Mouse (Mus musculus): ENCODE measurements around the gene Slc39a2.
"Not testable (repeated sequence)": the region's sequence is repeated elsewhere in the genome, so short reads cannot be mapped to it uniquely, and the experiment has no call there.

Gene Slc39a2

DNA sequence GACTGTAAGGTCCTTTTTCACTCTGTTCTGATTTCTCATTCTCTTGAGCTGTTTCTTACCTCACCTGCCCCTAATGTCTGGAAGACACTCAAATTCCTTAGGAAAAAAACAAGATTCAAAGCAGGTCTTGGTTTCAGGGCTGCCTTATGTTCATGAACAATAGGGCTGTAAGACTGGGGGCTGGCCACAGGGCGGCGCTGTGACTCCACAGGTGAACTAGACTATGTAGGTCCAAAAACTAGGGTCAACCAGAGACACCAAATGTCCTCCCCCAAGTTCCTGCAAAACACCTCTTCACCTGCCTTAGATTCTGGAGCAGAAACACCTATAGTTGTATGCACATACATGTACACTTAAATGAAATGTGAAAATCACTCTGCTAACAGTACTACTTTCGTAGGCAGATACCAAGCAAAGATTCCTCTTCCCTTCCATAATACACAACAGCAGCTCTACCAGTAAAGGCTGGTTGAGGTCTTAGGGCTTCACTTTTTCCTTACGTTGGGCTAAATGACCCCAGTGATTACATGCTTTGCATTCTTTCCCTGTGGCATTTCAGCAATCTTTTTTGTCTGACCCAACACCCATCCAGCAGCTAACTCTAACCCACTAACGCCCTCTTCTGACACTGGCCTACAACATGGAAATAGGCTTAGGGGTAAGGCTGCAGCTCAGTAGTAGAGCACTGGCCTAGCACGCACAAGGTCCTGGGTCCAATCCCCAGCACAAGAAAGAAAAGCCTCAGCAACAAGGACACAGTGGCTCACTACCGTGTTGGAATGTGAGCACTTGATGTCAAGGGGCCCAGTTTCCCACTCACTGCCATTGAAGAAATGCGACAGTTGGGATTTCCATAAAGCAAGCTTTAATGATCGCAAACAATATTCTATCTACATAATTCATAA is 10.4 kb downstream of the Slc39a2 start:
- peak; percentile 77 for DNase-seq (ENCODE audit: low read depth)

DNA sequence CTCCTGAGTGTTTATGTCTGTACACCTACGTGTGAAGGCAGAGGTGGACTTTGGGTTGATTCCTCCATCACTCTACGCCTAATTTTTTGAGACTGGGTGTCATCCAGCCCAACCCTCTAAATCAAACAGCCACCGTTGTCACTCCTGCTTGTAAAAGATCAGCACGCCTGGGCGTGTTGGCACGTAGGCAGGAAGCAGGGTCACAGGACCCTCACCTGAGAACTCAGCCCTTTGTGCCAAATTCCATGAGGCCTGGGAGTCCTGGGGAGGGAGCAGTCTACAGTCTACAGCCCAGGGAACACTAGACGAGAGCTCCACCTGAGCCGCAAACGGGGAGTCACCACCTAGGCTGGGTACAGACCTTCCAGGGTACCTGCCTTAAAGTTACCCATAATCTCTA is 11.1 kb downstream of the Slc39a2 start:
- no peak for DNase-seq (ENCODE audit: low read depth)

DNA sequence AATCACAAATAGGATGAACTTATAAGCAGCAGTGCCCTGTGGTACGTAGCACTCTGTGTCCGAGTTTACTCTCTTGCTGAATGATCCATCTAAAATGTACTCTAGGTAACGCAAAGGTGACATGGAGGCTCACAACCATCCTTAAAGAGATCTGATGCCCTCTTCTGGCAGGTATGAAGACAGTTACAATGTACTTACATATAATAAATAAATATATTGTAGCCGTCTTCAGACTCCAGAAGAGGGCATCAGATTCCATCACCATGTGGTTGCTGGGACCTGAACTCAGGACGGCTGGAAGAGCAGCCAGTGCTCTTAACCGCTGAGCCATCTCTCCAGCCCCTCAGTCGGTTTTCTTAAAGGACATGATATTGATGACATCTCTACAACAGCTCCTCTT is 12.0 kb downstream of the Slc39a2 start:
- peak; percentile 11 for DNase-seq (ENCODE audit: low read depth)

GRCm38 (mm10) chr14:51906102-51906501 is 13.4 kb downstream of the Slc39a2 start:
- DNase-seq (ENCODE audit: low read depth) = no peak

- no peak for DNase-seq (ENCODE audit: low read depth)
Observed at GRCm38 (mm10) chr14:51911301-51911700, 18.6 kb downstream of the Slc39a2 start.

GRCm38 (mm10) chr14:51912391-51913061 is 19.8 kb downstream of the Slc39a2 start:
- no peak for DNase-seq (ENCODE audit: low read depth)

DNA sequence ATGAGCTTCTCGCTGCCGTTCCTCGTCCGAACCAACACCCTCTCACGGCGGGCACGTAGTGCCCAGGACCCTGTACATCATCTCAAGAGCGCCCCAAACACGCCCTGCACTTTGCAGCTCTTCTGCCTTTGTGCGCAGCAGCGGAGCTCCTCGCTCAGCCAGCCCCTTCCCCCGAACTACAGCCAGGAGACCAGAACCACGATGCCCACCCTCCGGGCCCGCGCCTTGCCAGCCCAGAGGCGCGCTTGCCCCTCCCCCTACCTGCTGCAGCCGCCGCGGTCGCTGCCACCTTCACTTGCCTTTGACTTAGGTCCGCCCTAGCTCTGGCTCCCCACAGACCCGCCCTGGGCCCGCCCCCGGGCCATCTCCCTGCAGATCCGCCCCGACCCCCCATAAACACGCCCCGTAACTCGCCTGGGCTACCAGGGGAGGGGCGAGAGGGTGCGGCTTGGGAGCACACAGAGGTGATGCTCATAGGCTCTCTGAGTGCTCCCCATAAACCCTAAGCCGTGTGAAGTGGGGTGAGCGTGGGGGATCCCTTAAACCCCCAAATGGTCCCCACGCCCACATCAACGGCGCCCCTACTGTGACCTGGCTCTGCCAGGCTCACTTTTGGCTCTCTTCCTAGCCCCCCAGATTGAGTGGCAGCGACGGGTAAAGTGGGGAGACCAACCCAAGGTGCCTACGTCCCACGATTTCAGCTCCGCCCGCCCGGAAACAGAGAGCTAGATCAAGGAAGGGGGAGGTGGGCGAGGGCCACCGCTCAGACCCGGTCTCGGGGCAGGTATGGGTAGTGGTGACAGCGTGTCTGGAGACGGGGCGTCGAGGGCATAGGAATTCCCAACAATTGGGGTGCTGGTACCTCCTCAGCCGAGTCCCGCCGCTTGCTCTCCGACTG is 20.6 kb downstream of the Slc39a2 start:
- no peak for DNase-seq (ENCODE audit: low read depth)

DNA sequence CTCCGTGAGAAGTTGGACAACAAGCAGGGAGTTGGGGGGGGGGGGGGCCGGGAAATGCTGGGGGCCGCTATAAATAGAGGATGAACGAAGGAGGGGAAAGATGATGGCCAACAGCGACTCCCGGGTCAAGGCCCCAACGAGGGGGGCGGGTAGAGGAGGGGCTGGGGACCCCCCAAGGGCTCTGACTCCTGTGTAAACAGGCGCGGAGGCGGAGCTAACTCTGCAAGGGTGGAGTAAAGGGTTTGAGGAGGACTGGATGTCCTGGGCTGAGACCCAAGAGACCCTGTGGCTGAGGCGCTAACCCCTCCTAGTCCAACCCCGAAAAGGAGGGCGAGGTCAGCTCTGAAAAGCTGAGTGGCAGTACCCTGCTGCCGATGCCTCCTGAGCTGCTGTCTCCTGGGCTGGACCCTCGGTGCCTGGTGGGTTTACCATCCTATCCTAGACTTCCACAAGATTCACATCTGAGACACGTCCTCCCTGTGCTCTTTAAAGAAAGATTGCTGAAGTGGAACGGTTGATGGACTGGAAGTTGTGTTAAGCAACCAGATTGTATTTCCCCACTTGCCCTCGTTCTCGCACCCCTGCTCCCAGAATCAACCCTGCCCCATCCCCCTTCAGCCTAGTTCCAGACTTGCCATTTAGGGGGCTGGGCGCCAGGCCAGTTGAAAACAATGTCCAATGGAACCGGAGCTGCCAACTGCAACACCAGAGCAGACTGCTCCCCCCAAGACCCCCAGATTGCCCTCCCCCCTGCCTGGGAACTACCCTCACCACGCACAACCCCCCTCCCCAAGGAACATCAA is 21.5 kb downstream of the Slc39a2 start, which contains the start of gene Ndrg2:
Gene Ndrg2 (minus strand): TSS at position 199 of the 803 bp plus-strand sequence.
- peak; percentile 7 for DNase-seq (ENCODE audit: low read depth)

DNA sequence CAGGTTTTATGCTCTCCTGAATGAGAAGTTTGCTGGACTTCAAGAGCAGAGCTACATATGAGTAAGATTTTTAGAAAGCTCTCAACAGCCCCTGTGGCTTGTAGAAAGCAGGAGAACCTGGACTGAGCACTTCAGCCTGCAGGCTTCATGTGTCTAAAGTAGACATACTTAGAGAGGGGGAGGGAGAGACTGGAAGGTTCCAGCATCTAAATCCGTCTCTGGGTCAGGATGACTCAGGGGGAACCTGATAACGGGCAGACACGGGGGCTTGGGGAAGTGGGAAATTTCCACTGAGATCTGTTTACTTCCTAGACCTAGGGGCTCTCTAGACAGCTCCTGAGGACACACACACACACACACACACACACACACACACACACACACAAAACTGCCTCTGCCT is 22.3 kb downstream of the Slc39a2 start:
- peak; percentile 20 for DNase-seq (ENCODE audit: low read depth)

DNA sequence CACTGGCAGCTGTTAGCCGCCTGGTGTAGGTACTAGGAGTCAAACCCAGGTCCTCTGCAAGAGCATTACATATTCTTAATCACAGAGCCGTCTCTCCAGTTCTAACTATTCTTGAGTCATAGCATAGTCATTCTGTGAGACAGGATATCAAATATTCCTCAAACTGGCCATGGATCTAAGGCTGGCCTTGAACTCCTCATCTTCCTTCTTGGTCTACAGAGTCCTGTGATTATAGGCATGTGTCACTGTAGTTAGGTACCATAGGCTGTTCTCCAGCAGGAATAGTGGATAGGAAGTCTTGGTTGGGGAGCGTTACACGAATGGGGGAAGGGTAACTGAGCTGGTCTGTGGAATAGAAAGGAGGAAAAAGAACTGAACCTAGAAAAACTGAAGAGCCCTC is 23.9 kb downstream of the Slc39a2 start:
- no peak for DNase-seq (ENCODE audit: low read depth)

GRCm38 (mm10) chr14:51918125-51918524 is 25.4 kb downstream of the Slc39a2 start, which contains the start of gene Tppp2:
Gene Tppp2, plus strand, starts transcription at chr14:51918425.
- no peak for DNase-seq (ENCODE audit: low read depth)

- no peak for DNase-seq (ENCODE audit: low read depth)
Observed at GRCm38 (mm10) chr14:51918966-51919365, 26.3 kb downstream of the Slc39a2 start.

GRCm38 (mm10) chr14:51921759-51922570 is 29.3 kb downstream of the Slc39a2 start:
- DNase-seq (ENCODE audit: low read depth) = no peak

GRCm38 (mm10) chr14:51922571-51922865 is 29.8 kb downstream of the Slc39a2 start, which contains the start of gene Rnase13:
Gene Rnase13, minus strand, starts transcription at chr14:51922773.
- DNase-seq (ENCODE audit: low read depth) = no peak

DNA sequence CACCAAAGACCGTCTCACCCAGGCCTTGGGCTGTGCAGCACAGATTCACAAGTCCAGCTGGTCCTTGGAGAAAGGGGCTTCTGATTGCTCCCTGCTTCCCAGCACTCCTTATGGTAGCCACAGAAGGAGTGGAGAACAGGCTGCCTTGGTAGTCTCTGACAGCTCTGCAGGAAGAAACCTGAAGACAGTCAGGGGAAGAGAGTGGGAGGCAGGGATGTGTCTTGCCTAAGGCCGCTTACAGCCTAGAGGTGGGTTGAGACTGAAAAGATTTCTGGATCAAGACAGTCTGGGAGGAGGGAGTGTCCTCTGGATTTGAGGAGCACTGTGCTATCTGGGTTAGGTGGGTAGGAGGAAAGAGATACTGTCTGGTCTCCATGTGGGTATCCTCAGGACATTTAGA is 30.2 kb downstream of the Slc39a2 start:
- no peak for DNase-seq (ENCODE audit: low read depth)

GRCm38 (mm10) chr14:51923492-51923891 is 30.8 kb downstream of the Slc39a2 start:
- DNase-seq (ENCODE audit: low read depth) = no peak

DNA sequence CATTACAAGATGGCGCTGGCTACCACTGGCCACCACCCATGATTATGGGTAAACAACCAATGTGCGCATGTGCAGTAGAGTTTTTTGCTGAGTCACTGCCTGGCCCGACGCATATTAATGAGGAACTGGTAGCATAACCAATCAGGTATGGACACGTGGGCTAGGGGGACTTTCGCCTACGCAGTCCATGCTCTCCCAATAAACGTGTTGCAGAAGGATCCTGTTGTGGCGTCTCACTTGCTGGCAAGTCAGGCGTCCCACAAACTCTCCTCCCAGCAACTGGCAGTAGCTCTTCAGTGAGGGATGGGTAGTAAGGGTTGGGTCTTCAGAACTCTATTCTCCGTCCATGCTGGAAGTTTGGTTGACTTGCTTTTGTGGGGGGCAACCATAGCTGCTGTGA is 34.2 kb downstream of the Slc39a2 start:
- DNase-seq (ENCODE audit: low read depth) = not testable (repeated sequence)

- peak; percentile 44 for DNase-seq (ENCODE audit: low read depth)
Observed at GRCm38 (mm10) chr14:51929309-51929943, 36.7 kb downstream of the Slc39a2 start.

GRCm38 (mm10) chr14:51929968-51930367 is 37.3 kb downstream of the Slc39a2 start:
- DNase-seq (ENCODE audit: low read depth) = no peak

DNA sequence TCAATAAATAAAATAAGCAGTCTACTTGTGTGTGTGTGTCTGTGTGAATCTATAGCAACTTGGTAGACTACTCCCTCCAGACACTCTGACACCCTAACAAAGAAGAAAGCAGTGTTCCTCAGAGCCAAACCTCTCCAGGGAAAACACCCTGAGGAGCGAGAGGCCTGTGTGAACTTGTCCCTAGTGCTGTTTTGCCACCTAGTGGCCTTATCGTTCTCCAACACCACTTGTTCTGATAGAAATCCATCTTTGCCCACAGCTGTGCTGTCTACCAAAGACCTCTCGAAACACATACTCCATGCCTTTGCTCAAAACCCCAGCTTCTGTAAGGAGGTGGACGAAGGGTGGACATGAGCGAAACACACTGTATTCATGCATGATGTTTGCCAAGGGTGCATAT is 38.1 kb downstream of the Slc39a2 start:
- peak; percentile 71 for DNase-seq (ENCODE audit: low read depth)
